Mouse (Mus musculus) fat pad, adult 2 months (tissue): ENCODE measurements at regions not wholly inside any gene's neighbourhood (a gene's known extent, or its start where the extent isn't known, plus 50 kb on each side); places are given as distances from the start of the nearest gene placed in this dataset.

Experiments
- DNase-seq: peaks from one replicate; pipeline ENCODE4 v3.0.0-alpha.2; 2011; ENCODE audit warnings: low read depth, low spot score; ENCODE audit errors: extremely low read depth

- DNase-seq: no peak
These were observed 389.7 kb downstream of the Cd83 start for GRCm38 (mm10) chr13:44174236-44174635.

GRCm38 (mm10) chr13:44175300-44176036, 390.9 kb downstream of the Cd83 start:
- no peak for DNase-seq

GRCm38 (mm10) chr13:44176121-44176520, 391.5 kb downstream of the Cd83 start:
- no peak for DNase-seq

- DNase-seq: no peak
These were observed 393.4 kb downstream of the Cd83 start for GRCm38 (mm10) chr13:44178006-44178405.

- no peak for DNase-seq
These were observed 395.8 kb downstream of the Cd83 start for GRCm38 (mm10) chr13:44180384-44180783.

GRCm38 (mm10) chr13:44182544-44183191, 398.1 kb downstream of the Cd83 start:
- DNase-seq: no peak

- no peak for DNase-seq
These were observed 410.8 kb downstream of the Cd83 start for GRCm38 (mm10) chr13:44195365-44195764.

- DNase-seq: no peak
These were observed 421.5 kb downstream of the Cd83 start for GRCm38 (mm10) chr13:44206042-44206441.

GRCm38 (mm10) chr13:44206448-44206847, 421.9 kb downstream of the Cd83 start:
- no peak for DNase-seq

GRCm38 (mm10) chr13:44207400-44208005, 422.9 kb downstream of the Cd83 start:
- no peak for DNase-seq

- DNase-seq: no peak
These were observed 424.5 kb downstream of the Cd83 start for GRCm38 (mm10) chr13:44209036-44209435.

- DNase-seq: no peak
These were observed 425.5 kb downstream of the Cd83 start for GRCm38 (mm10) chr13:44210123-44210522.

- no peak for DNase-seq
These were observed 427.8 kb downstream of the Cd83 start for GRCm38 (mm10) chr13:44212356-44212755.

- DNase-seq: no peak
These were observed 428.4 kb downstream of the Cd83 start for GRCm38 (mm10) chr13:44212936-44213335.

- DNase-seq: no peak
These were observed 433.7 kb downstream of the Cd83 start for GRCm38 (mm10) chr13:44218266-44218665.

- DNase-seq: no peak
These were observed 437.1 kb downstream of the Cd83 start for GRCm38 (mm10) chr13:44221721-44222120.

- no peak for DNase-seq
These were observed 437.8 kb downstream of the Cd83 start for GRCm38 (mm10) chr13:44222335-44222734.

GRCm38 (mm10) chr13:44227706-44228459, 443.3 kb downstream of the Cd83 start:
- no peak for DNase-seq

GRCm38 (mm10) chr13:44228540-44229135, 444.1 kb downstream of the Cd83 start:
- DNase-seq: no peak

- DNase-seq: no peak
These were observed 444.6 kb downstream of the Cd83 start for GRCm38 (mm10) chr13:44229136-44229611.

GRCm38 (mm10) chr13:44231403-44231802, 446.8 kb downstream of the Cd83 start:
- no peak for DNase-seq
